Mouse (Mus musculus): ENCODE results near the gene Snd1.

GRCm38 (mm10) chr6:28680537-28680936 lies 205.6 kb downstream of the Snd1 start:
- TF ChIP-seq POLR2A (IDR thresholded peaks at IDR 0.05; ENCODE audit: borderline replicate concordance, low read depth, low read length) (no peak), CTCF (IDR thresholded peaks at IDR 0.05; ENCODE audit: low read depth, low read length) (no peak)
